Mouse (Mus musculus): Measurements from ENCODE around the gene H2al1g. TPM values are rescaled to one million over a fixed set of nuclear protein-coding genes. Genes with fewer than 3 reads are reported as not detected.

H2al1g gene
- polyA plus RNA-seq, 3 experiments from 2014 or later = not detected

Other genes with a start within 250 kb of the H2al1g start
- gene H2al1a, start 19.0 kb upstream of the H2al1g start, polyA plus RNA-seq (2017; shearing (Covaris generic)) = not detected
- not detected for gene H2al1b, start 15.8 kb upstream of the H2al1g start, polyA plus RNA-seq (2017; shearing (Covaris generic))
- gene H2al1c, start 12.6 kb upstream of the H2al1g start, polyA plus RNA-seq (2017; shearing (Covaris generic)) = not detected
- gene H2al1d, start 9.4 kb upstream of the H2al1g start, polyA plus RNA-seq (2017; shearing (Covaris generic)) = not detected
- gene H2al1e, start 6.3 kb upstream of the H2al1g start, polyA plus RNA-seq (2017; shearing (Covaris generic)) = not detected
- not detected for gene H2al1f, start 3.1 kb upstream of the H2al1g start, polyA plus RNA-seq (2017; shearing (Covaris generic))
- gene H2al1h, start 3.2 kb downstream of the H2al1g start, polyA plus RNA-seq (2017; shearing (Covaris generic)) = not detected
- not detected for gene H2al1i, start 6.4 kb downstream of the H2al1g start, polyA plus RNA-seq (2017; shearing (Covaris generic))
- gene H2al1j, start 9.6 kb downstream of the H2al1g start, polyA plus RNA-seq (2017; shearing (Covaris generic)) = not detected

Measured in inflammation-experienced regulatory T-cells, adult 6 months (primary cell).